Mouse (Mus musculus) 3134 (cell line): ENCODE measurements around the gene Erich6.
A peak's percentile ranks its signal among the peaks of the same experiment; 100 is the strongest.
"Not testable (repeated sequence)": the region's sequence is repeated elsewhere in the genome, so short reads cannot be mapped to it uniquely, and the experiment has no call there.

Experiments
- DNase-seq: peaks from one replicate; pipeline ENCODE4 v3.0.0-alpha.2; 2011; ENCODE audit warnings: low spot score; ENCODE audit not compliant: insufficient read length; ENCODE audit errors: extremely low read depth

The Erich6 gene

GRCm38 (mm10) chr3:58647179-58647578, 10.2 kb upstream of the Erich6 start:
- no peak for DNase-seq

- DNase-seq, result peak; percentile 55
Observed at GRCm38 (mm10) chr3:58646180-58646579, 9.2 kb upstream of the Erich6 start.

- no peak for DNase-seq
Observed at GRCm38 (mm10) chr3:58631693-58632092, 5.3 kb downstream of the Erich6 start.

- no peak for DNase-seq
Observed at GRCm38 (mm10) chr3:58624981-58625380, 12.0 kb downstream of the Erich6 start.

- DNase-seq, result no peak
Observed at GRCm38 (mm10) chr3:58622665-58623394, 14.2 kb downstream of the Erich6 start.

- no peak for DNase-seq
Observed at GRCm38 (mm10) chr3:58621066-58621465, 15.9 kb downstream of the Erich6 start.

- DNase-seq, result no peak
Observed at GRCm38 (mm10) chr3:58609985-58610384, 27.0 kb downstream of the Erich6 start.

- no peak for DNase-seq
Observed at GRCm38 (mm10) chr3:58608506-58608905, 28.5 kb downstream of the Erich6 start.

- DNase-seq, result no peak
Observed at GRCm38 (mm10) chr3:58593623-58594022, 43.4 kb downstream of the Erich6 start.

GRCm38 (mm10) chr3:58592666-58593065, 44.3 kb downstream of the Erich6 start:
- not testable (repeated sequence) for DNase-seq

GRCm38 (mm10) chr3:58590544-58590943, 46.5 kb downstream of the Erich6 start:
- not testable (repeated sequence) for DNase-seq

GRCm38 (mm10) chr3:58582788-58583426, 54.1 kb downstream of the Erich6 start:
- DNase-seq, result no peak

- no peak for DNase-seq
Observed at GRCm38 (mm10) chr3:58582297-58582696, 54.7 kb downstream of the Erich6 start.

- no peak for DNase-seq
Observed at GRCm38 (mm10) chr3:58581530-58581929, 55.5 kb downstream of the Erich6 start.

GRCm38 (mm10) chr3:58577506-58578050, 59.4 kb downstream of the Erich6 start:
- no peak for DNase-seq

GRCm38 (mm10) chr3:58577067-58577503, 59.9 kb downstream of the Erich6 start:
- DNase-seq, result no peak

- DNase-seq, result peak; percentile 97
Observed at GRCm38 (mm10) chr3:58576137-58577066, 60.6 kb downstream of the Erich6 start, which contains the start of gene Selenot. Gene Selenot (plus strand): TSS chr3:58576636.

- DNase-seq, result no peak
Observed at GRCm38 (mm10) chr3:58570821-58571220, 66.2 kb downstream of the Erich6 start.
